Mouse (Mus musculus) kidney, embryonic 14.5 days (tissue): Measurements from ENCODE around the gene Evx2. TPM values are rescaled to one million over a fixed set of nuclear protein-coding genes. Genes with fewer than 3 reads are reported as not detected.

Experiments
- ATAC-seq: fragments of 200-750 bp; cut with Nextera tagmentation; 2 replicates; pipeline ENCODE4 v1.8.0; 2017; ENCODE audit warnings: moderate number of reproducible peaks, mild to moderate bottlenecking, moderate TSS enrichment, moderate library complexity; ENCODE audit not compliant: low FRiP score, low TSS enrichment
- H3K27ac ChIP-seq: fragments of 300-500 bp; sonication (generic); 2 replicates; pipeline ENCODE4 v1.5.1; 2014; ENCODE audit warnings: low read depth, mild to moderate bottlenecking, low read length, moderate library complexity, mixed read lengths
- H3K27me3 ChIP-seq: fragments of 300-500 bp; sonication (generic); 2 replicates; pipeline ENCODE4 v1.6.1; 2014; ENCODE audit warnings: mild to moderate bottlenecking, low read length; ENCODE audit not compliant: control insufficient read depth, insufficient read depth
- H3K36me3 ChIP-seq: fragments of 300-500 bp; sonication (generic); 2 replicates; pipeline ENCODE4 v1.6.1; 2014; ENCODE audit warnings: low read length, mixed read lengths; ENCODE audit not compliant: control insufficient read depth, insufficient read depth
- H3K4me1 ChIP-seq: fragments of 300-500 bp; sonication (generic); 2 replicates; pipeline ENCODE4 v1.6.1; 2014; ENCODE audit warnings: low read length, mixed read lengths; ENCODE audit not compliant: control insufficient read depth, insufficient read depth
- H3K4me2 ChIP-seq: fragments of 300-500 bp; sonication (generic); replicated peaks from 2 replicates; pipeline ENCODE4 v1.6.1; 2014; ENCODE audit warnings: low read depth, mild to moderate bottlenecking, low read length
- H3K4me3 ChIP-seq: fragments of 300-500 bp; sonication (generic); 2 replicates; pipeline ENCODE4 v1.5.1; 2014; ENCODE audit warnings: mild to moderate bottlenecking, low read length
- H3K9ac ChIP-seq: fragments of 300-500 bp; sonication (generic); 2 replicates; pipeline ENCODE4 v1.6.1; 2014; ENCODE audit warnings: low read depth, mild to moderate bottlenecking, low read length, moderate library complexity
- H3K9me3 ChIP-seq: fragments of 300-500 bp; sonication (generic); 2 replicates; pipeline ENCODE4 v1.6.1; 2016; ENCODE audit warnings: low read length; ENCODE audit not compliant: control insufficient read depth
- WGBS: fragments of 180-500 bp; shearing (Covaris S2); extraction: QIAGEN DNeasy Blood & Tissue Kit; methylation state at CpG from one replicate; pipeline ENCODE4 v1.1.7; 2014; 5-methylcytosine and 5-hydroxymethylcytosine counted together
- polyA plus RNA-seq: library from polyadenylated mRNA; unstranded; fragments of >200 nt; fragmentation: Nextera tagmentation; extraction: Ambion mirVana; gene quantifications from 2 replicates; pipeline ENCODE4 v1.2.1, GENCODE M21; 2014

Gene Evx2
- polyA plus RNA-seq, 1 experiment from 2014 or later: not detected

DNA sequence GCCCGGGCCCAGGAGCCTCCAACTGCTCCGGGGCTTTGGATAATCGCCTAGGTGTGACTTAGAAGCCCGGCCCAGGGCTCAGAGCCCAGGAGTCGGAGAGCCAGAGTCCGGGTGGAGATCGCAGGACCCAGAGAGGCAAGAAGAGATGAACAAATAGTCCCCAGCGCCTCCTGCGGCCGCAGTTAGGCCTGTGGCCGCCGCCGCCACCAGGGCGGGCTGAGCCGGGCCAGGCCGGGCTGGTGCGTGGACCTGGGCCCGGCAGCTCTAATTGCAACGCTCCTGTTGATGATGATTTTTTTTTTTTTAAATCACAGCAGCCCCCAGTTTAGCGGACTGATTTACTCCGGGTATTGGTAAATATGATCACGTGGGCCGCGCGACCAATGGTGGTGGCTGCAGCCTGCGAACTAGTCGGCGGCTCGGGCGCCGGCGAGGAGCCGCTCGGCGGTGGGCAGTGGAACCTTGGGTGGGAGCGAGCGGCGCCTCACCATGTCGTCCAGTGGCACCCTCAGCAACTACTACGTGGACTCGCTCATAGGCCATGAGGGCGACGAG is 38.3 kb upstream of the Evx2 start, which contains the start of gene Hoxd9:
Hoxd9 (plus strand) TSS at position 161 of the 555 bp plus-strand sequence.
- peak within 1 kb of the TSS; percentile 85 for H3K4me3 ChIP-seq
- H3K27me3 ChIP-seq: no peaks in the 10 kb centered on the region
- H3K4me1 ChIP-seq: peaks cover 26% of the 10 kb centered on the region; the same call in 1 of the 2 replicates
- H3K36me3 ChIP-seq: peaks cover 8% of the 10 kb centered on the region; the same call in 1 of the 2 replicates
- ATAC-seq: peak; percentile 52
- H3K4me2 ChIP-seq: peak within 1 kb of the TSS; percentile 85
- H3K9me3 ChIP-seq: no peaks in the 10 kb centered on the region
- H3K9ac ChIP-seq: peak within 1 kb of the TSS; percentile 99
- under 1% methylated on average over 43 of the region's 43 CpGs for WGBS
- H3K27ac ChIP-seq: peak within 1 kb of the TSS; percentile 99

DNA sequence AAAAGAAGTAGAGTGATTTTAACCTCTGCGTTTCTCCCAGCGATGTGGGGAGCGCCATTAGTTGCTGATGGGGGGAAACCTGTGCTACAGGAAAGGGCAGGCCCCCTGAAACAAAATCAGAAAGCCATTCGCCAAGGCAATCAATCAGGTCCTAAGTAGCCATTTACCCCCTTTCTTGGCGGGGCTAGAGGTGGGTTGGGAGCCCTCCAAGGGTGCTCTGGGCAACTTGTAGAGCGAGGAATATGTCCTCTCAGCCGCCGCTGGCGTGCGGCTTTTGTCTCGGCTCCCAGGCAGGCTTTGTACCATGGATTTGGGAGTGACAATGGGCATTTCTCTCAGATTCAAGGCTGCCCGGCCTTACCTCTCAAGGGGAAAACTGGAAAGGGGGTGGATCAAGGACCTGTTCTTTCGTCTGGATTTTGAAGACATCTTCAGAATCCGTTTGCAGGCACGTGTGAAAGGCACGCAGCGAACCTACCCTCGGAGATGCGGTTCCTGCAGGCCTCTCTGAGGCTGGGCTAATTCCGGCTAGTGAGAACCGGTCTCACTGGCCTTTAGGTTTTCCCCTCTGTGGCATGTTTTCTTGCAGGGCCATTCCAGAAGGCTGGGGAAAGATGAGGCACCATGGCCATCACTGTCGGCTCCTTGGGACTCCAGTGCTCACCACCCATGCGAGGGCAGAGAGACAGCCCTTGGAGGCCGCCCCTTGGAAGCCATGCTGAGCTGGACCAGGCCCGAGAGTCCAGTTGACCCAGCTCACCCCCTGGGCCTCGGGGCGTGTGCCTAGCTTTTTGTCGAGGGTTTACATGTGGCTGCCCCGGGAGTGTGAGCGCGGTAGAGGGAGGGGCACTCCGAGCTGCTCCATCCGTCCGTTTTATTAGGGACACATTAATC is 37.3 kb upstream of the Evx2 start:
- Histone ChIP-seq H3K4me2 (peak overlapping the region; percentile 85), H3K9ac (peak overlapping the region; percentile 99), H3K9me3 (no peaks in the 10 kb centered on the region), H3K36me3 (peaks cover 8% of the 10 kb centered on the region; the same call in 1 of the 2 replicates), H3K27ac (peak overlapping the region; percentile 99), H3K27me3 (0 out of 2 replicates have a peak, but pooled peaks cover 3% of the 10 kb centered on the region), H3K4me3 (peak overlapping the region; percentile 85), H3K4me1 (peaks cover 31% of the 10 kb centered on the region; the same call in 1 of the 2 replicates)
- ATAC-seq: peak; percentile 28
- 5% methylated on average over 34 of the region's 34 CpGs for WGBS

DNA sequence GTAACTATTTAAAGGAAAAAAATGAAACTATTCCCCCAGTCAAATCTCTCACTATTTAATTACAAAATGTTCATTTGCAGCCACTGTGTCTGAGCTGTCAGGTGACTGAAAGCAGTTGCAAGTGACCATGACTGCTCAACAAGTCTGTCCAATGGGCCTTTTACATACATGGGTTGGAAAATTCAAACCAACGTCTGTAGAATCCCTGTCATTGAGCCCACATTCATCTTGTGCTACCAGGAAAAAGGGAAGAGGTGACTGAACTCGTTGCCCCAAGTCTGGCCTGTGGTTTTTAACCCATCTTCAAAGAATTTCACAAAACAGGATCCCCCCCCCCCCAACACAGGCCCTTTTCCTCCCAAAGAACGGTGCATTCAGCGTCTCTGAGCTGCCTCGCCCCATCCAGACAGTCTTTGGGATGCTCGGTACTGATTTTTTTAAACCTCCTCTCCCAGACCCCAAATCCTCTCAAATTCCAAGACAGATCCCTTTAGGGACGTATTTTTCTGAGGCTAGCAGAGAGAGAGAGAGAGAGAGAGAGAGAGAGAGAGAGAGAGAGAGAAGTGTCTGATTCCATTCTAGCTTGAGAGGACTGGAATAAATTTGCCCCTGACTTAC is 36.6 kb upstream of the Evx2 start:
- Histone ChIP-seq H3K9me3 (no peaks in the 10 kb centered on the region), H3K27ac (peak overlapping the region; percentile 99), H3K4me3 (peak overlapping the region; percentile 85), H3K4me2 (peak overlapping the region; percentile 85), H3K36me3 (peaks cover 8% of the 10 kb centered on the region; the same call in 1 of the 2 replicates), H3K4me1 (peaks cover 31% of the 10 kb centered on the region; the same call in 1 of the 2 replicates), H3K27me3 (peaks cover 7% of the 10 kb centered on the region; the same call in 1 of the 2 replicates), H3K9ac (peak overlapping the region; percentile 99)
- whole genome bisulfite sequencing: 19% methylated on average over 7 of the region's 7 CpGs
- ATAC-seq: no peak

DNA sequence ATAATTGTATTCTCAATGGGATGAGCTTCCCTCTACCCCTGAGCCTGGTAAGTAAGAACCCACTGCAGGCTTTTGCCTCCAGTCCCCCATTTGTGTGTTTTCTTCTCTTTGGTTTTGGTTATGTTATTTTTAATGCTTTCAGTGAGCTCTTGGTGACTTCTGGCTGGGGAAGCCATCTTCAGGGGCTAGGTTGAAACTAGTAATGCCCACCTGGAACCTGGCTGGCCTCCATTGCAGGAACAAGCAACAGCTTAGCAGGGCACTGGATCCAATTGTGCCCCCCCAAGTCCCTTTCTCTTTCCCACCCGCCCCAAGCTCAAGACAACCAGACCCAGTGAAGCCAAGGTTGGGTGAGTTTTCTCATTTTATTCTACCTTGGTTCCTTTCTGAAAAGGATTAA is 36.0 kb upstream of the Evx2 start:
- Histone ChIP-seq H3K27me3 (peaks cover 7% of the 10 kb centered on the region; the same call in 1 of the 2 replicates), H3K9me3 (no peaks in the 10 kb centered on the region), H3K4me3 (peak overlapping the region; percentile 85; the same call in 1 of the 2 replicates), H3K27ac (peak overlapping the region; percentile 99; the same call in 1 of the 2 replicates), H3K4me1 (peaks cover 27% of the 10 kb centered on the region; the same call in 1 of the 2 replicates), H3K4me2 (peak overlapping the region; percentile 85), H3K36me3 (peaks cover 8% of the 10 kb centered on the region; the same call in 1 of the 2 replicates), H3K9ac (peak overlapping the region; percentile 99)
- 32% methylated on average over 1 of the region's 1 CpGs for WGBS
- no peak for ATAC-seq

DNA sequence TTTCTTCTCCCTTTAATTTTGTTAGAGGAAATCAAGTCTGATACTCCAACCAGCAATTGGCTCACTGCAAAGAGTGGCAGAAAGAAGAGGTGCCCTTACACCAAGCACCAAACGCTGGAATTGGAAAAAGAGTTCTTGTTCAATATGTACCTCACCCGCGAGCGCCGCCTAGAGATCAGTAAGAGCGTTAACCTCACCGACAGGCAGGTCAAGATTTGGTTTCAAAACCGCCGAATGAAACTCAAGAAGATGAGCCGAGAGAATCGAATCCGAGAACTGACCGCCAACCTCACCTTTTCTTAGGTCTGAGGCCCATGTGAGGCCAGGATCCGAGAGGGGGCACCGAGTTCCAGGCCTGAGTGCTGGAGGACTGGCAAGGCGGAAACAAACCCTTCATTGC is 34.7 kb upstream of the Evx2 start:
- no peaks in the 10 kb centered on the region for H3K9me3 ChIP-seq
- peak overlapping the region; percentile 85 for H3K4me3 ChIP-seq
- no peak for ATAC-seq
- 4% methylated on average over 16 of the region's 16 CpGs for WGBS
- peak overlapping the region; percentile 85 for H3K4me2 ChIP-seq
- H3K27ac ChIP-seq: peak overlapping the region; percentile 96; the same call in 1 of the 2 replicates
- H3K27me3 ChIP-seq: peaks cover 7% of the 10 kb centered on the region; the same call in 1 of the 2 replicates
- peak overlapping the region; percentile 90 for H3K9ac ChIP-seq
- peaks cover 8% of the 10 kb centered on the region; the same call in 1 of the 2 replicates for H3K36me3 ChIP-seq
- H3K4me1 ChIP-seq: peaks cover 24% of the 10 kb centered on the region; the same call in 1 of the 2 replicates

DNA sequence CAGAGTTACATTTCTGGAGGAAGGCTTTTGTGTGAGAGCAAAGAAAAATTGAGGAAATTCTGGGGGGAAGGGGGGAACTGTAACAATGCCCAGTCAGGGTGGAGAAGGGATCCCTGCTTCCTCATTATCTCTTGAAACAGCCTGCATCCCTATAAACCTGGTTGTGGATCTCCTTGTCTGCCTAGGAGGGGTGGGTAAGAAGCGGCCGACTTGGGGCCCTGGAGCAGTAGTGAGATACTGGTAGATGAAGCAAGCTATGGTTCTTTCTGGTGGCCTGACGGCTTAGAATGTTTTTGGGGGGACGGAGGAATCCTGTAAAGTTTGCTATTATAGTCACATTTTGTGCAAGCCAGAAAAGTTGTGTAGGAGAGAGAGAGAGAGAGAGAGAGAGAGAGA is 34.1 kb upstream of the Evx2 start:
- Histone ChIP-seq H3K4me3 (peak overlapping the region; percentile 85), H3K27ac (peak overlapping the region; percentile 96; the same call in 1 of the 2 replicates), H3K27me3 (peaks cover 7% of the 10 kb centered on the region; the same call in 1 of the 2 replicates), H3K9me3 (no peaks in the 10 kb centered on the region), H3K4me2 (peak overlapping the region; percentile 85), H3K36me3 (peaks cover 8% of the 10 kb centered on the region; the same call in 1 of the 2 replicates), H3K9ac (peak overlapping the region; percentile 90), H3K4me1 (peaks cover 24% of the 10 kb centered on the region; the same call in 1 of the 2 replicates)
- ATAC-seq: no peak
- WGBS: 20% methylated on average over 4 of the region's 4 CpGs

DNA sequence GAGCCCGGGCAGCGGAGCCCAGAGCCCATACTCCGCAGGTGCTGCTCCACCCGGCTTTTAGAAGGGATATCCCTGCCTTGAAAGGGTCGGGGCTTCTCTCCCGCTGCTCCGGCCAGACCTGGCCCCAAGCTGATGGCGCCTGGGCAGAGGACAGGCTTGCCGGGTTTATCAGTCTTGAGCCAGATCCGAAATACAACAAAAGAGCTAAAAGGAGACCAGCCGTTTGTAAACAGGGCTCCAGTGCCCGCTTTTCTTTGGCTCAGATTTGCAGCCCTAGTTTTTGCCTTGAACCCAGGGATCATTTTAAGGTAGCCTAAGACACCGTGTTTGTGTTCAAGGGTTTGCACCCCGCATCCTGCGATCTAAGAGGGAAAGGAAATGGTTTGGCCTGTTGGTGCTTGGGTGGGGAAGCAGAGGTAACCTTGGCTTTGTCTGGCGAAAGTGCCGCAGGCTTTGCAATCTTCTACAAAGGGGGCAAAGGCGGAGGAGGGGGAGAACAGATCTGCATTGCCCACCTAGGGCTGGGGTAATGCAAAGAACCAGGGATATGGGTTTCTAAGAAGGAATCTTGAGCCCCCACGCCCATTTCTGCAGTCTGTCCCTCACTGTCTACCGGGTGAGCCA is 33.6 kb upstream of the Evx2 start:
- H3K4me3 ChIP-seq: peak overlapping the region; percentile 85
- H3K36me3 ChIP-seq: peaks cover 8% of the 10 kb centered on the region; the same call in 1 of the 2 replicates
- H3K27me3 ChIP-seq: peaks cover 7% of the 10 kb centered on the region; the same call in 1 of the 2 replicates
- peaks cover 24% of the 10 kb centered on the region; the same call in 1 of the 2 replicates for H3K4me1 ChIP-seq
- H3K9ac ChIP-seq: peak overlapping the region; percentile 90
- H3K9me3 ChIP-seq: no peaks in the 10 kb centered on the region
- H3K4me2 ChIP-seq: peak overlapping the region; percentile 85
- ATAC-seq: no peak
- H3K27ac ChIP-seq: peak overlapping the region; percentile 96
- 4% methylated on average over 20 of the region's 20 CpGs for WGBS
